Mouse (Mus musculus): ENCODE measurements around the gene Rps6ka3. TPM values are rescaled to one million over a fixed set of nuclear protein-coding genes. Genes with fewer than 3 reads are reported as not detected.

Rps6ka3 gene
- polyA plus RNA-seq, 1 experiment from 2014 or later = 7.0 TPM

GRCm38 (mm10) chrX:159255123-159255978, 45.2 kb downstream of the Rps6ka3 start:
- H3K27me3 ChIP-seq = no peaks in the 10 kb centered on the region
- peak overlapping the region; percentile 52 for H3K4me2 ChIP-seq
- H3K9me3 ChIP-seq = no peaks in the 10 kb centered on the region
- H3K36me3 ChIP-seq = no peaks in the 10 kb centered on the region
- peak overlapping the region; percentile 91 for H3K27ac ChIP-seq
- ATAC-seq (ENCODE audit: insufficient number of reproducible peaks, low FRiP score, low TSS enrichment, low read depth) = peak; percentile 97
- peak overlapping the region; percentile 56 for H3K9ac ChIP-seq
- no peaks in the 10 kb centered on the region for H3K4me1 ChIP-seq
- 18% methylated on average over 53 of the region's 71 CpGs for WGBS
- peak overlapping the region; percentile 61 for H3K4me3 ChIP-seq

- Histone ChIP-seq H3K4me1 (no peaks in the 10 kb centered on the region), H3K9me3 (no peaks in the 10 kb centered on the region), H3K27me3 (no peaks in the 10 kb centered on the region), H3K4me3 (peak overlapping the region; percentile 61), H3K27ac (peak overlapping the region; percentile 91), H3K9ac (peak overlapping the region; percentile 56), H3K36me3 (no peaks in the 10 kb centered on the region), H3K4me2 (peak overlapping the region; percentile 50)
- WGBS = 19% methylated on average over 39 of the region's 57 CpGs
- ATAC-seq (ENCODE audit: insufficient number of reproducible peaks, low FRiP score, low TSS enrichment, low read depth) = peak; percentile 41; the same call in 1 of the 2 replicates
Observed at GRCm38 (mm10) chrX:159256040-159256852, 46.1 kb downstream of the Rps6ka3 start.

GRCm38 (mm10) chrX:159256921-159257421, 46.9 kb downstream of the Rps6ka3 start:
- Histone ChIP-seq H3K4me3 (peak overlapping the region; percentile 61), H3K27me3 (no peaks in the 10 kb centered on the region), H3K4me2 (peak overlapping the region; percentile 50), H3K36me3 (no peaks in the 10 kb centered on the region), H3K9me3 (no peaks in the 10 kb centered on the region), H3K4me1 (no peaks in the 10 kb centered on the region), H3K9ac (peak overlapping the region; percentile 56; the same call in 1 of the 2 replicates), H3K27ac (peak overlapping the region; percentile 91)
- WGBS = 12% methylated on average over 20 of the region's 20 CpGs
- no peak for ATAC-seq (ENCODE audit: insufficient number of reproducible peaks, low FRiP score, low TSS enrichment, low read depth)

DNA sequence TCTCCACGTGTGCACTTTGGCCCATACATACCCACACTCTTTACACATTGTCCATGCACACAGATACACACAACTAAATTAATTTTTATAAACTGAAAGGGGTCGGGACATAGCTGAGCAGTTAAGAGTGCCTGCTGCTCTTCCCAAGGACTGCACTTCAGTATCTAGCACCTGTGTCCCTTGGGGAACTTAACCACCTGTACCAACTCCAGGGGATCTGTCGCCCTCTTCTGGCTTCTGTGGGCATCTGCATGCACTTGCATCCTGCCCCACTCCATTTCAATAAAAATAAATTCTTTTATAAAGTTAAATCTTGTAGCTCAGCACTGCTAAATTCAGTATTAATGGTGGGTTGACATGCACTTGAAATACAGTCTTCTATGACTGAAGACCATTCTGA, 54.6 kb downstream of the Rps6ka3 start:
- Histone ChIP-seq H3K4me3 (no peak overlapping the region), H3K9ac (no peak overlapping the region), H3K9me3 (no peaks in the 10 kb centered on the region), H3K4me1 (no peaks in the 10 kb centered on the region), H3K36me3 (no peaks in the 10 kb centered on the region), H3K27me3 (no peaks in the 10 kb centered on the region), H3K27ac (no peak overlapping the region), H3K4me2 (no peak overlapping the region)
- WGBS = 50% methylated on average over 3 of the region's 3 CpGs
- ATAC-seq (ENCODE audit: insufficient number of reproducible peaks, low FRiP score, low TSS enrichment, low read depth) = no peak

GRCm38 (mm10) chrX:159269072-159269471, 59.0 kb downstream of the Rps6ka3 start:
- Histone ChIP-seq H3K27ac (no peak overlapping the region), H3K4me3 (no peak overlapping the region), H3K9ac (no peak overlapping the region), H3K9me3 (no peaks in the 10 kb centered on the region), H3K36me3 (no peaks in the 10 kb centered on the region), H3K4me1 (no peaks in the 10 kb centered on the region), H3K4me2 (no peak overlapping the region), H3K27me3 (no peaks in the 10 kb centered on the region)
- ATAC-seq (ENCODE audit: insufficient number of reproducible peaks, low FRiP score, low TSS enrichment, low read depth) = no peak

DNA sequence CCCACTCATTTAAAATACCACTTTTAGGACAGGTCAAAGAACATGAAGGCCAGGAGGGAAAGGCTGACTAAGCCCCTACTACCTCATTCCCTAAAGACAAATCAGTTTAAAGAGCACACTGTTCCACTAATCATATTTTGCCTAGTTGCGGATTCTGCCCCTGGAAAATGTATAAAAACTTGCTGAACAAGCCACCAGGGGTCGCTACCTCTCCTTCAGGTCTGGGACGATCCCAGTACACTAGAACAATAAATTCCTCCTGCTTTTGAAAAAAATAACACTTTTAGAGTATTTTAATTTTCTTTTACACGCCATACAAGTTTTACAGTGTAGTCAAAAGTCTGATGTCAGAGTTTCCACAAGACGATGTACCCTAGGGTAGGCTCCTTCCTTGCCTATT, 76.7 kb downstream of the Rps6ka3 start:
- H3K27me3 ChIP-seq = no peaks in the 10 kb centered on the region
- H3K27ac ChIP-seq = no peak overlapping the region
- H3K4me3 ChIP-seq = no peak overlapping the region
- H3K9ac ChIP-seq = no peak overlapping the region
- no peaks in the 10 kb centered on the region for H3K4me1 ChIP-seq
- ATAC-seq (ENCODE audit: insufficient number of reproducible peaks, low FRiP score, low TSS enrichment, low read depth) = no peak
- H3K36me3 ChIP-seq = no peaks in the 10 kb centered on the region
- no peak overlapping the region for H3K4me2 ChIP-seq
- WGBS = 63% methylated on average over 5 of the region's 5 CpGs
- no peaks in the 10 kb centered on the region for H3K9me3 ChIP-seq

- ATAC-seq (ENCODE audit: insufficient number of reproducible peaks, low FRiP score, low TSS enrichment, low read depth) = no peak
- Histone ChIP-seq H3K9me3 (no peaks in the 10 kb centered on the region), H3K4me2 (no peak overlapping the region), H3K36me3 (no peaks in the 10 kb centered on the region), H3K27ac (no peak overlapping the region), H3K9ac (no peak overlapping the region), H3K27me3 (no peaks in the 10 kb centered on the region), H3K4me3 (no peak overlapping the region), H3K4me1 (no peaks in the 10 kb centered on the region)
- WGBS = 96% methylated on average over 1 of the region's 1 CpGs
Observed at GRCm38 (mm10) chrX:159295879-159296278, 85.8 kb downstream of the Rps6ka3 start.

DNA sequence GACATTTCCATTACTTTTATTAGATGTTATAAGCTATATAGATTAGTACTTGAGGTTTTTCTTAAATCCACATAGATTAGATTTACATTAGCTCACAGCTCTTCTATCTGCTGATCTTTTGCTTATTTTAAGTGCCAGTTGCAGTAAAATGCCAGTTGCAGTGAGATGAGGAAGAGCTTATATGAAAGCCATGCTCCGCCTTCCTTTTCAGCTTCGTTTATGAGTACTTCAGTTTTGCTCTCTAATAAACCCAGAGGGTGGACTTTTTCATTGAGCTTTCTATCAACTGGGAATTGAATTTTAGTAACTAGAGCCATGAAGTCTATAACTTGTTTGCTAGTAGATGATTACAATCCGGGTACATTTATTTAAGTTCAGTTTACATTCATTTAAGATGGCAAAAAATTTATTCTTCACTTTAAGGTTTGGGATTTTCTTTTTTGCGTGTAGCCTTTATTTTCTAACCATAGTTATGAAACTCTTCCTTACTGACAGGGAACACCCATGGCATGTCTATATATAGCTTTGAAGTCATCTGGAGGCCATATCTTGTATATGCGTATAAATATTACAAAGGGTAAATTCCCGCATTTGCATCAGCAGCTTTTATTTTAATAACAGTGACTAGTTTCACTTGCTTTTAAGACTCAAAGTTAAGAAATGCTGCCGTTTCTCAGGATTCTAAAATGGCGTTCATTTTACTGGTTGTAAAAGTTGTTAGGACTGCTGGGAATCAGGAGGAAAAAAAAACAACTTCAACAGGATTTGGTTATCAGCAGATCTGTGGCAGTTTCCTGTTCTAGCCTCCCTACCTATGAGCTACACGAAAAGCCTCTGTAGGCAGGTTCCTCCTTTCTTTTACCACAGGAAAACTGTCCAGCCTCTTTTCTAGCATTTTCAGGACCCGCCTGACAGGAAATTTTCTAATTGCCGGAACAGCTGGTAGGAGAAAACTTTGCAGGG, 92.5 kb downstream of the Rps6ka3 start:
- Histone ChIP-seq H3K4me1 (no peaks in the 10 kb centered on the region), H3K9me3 (no peaks in the 10 kb centered on the region), H3K4me3 (no peak overlapping the region), H3K9ac (no peak overlapping the region), H3K36me3 (no peaks in the 10 kb centered on the region), H3K27ac (no peak overlapping the region), H3K27me3 (no peaks in the 10 kb centered on the region), H3K4me2 (no peak overlapping the region)
- WGBS = 57% methylated on average over 11 of the region's 11 CpGs
- ATAC-seq (ENCODE audit: insufficient number of reproducible peaks, low FRiP score, low TSS enrichment, low read depth) = no peak

GRCm38 (mm10) chrX:159315293-159315692, 105.2 kb downstream of the Rps6ka3 start:
- no peaks in the 10 kb centered on the region for H3K9me3 ChIP-seq
- 76% methylated on average over 7 of the region's 7 CpGs for WGBS
- no peak overlapping the region for H3K4me2 ChIP-seq
- no peaks in the 10 kb centered on the region for H3K4me1 ChIP-seq
- no peak overlapping the region for H3K4me3 ChIP-seq
- H3K9ac ChIP-seq = no peak overlapping the region
- no peak overlapping the region for H3K27ac ChIP-seq
- no peak for ATAC-seq (ENCODE audit: insufficient number of reproducible peaks, low FRiP score, low TSS enrichment, low read depth)
- H3K36me3 ChIP-seq = no peaks in the 10 kb centered on the region
- no peaks in the 10 kb centered on the region; the same call in 1 of the 2 replicates for H3K27me3 ChIP-seq

DNA sequence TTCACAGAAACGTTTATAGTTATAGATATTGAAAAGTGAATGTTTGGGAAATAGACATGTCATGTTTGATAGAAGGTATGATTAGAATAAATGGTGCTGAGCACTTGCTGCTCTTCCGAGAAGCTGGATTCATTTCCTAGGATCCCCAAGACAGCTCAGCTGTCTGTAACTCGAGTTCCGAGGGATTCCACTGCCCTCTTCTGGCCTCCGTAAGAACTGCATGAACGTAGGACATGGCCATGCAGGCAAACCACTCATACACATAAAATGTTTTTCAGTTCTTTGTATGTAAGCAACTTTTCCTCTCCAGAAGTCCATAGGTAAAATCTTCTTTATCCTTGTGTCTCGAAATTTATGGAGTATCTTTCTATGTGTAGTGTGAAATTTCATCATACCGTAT, 111.2 kb downstream of the Rps6ka3 start:
- no peak overlapping the region for H3K9ac ChIP-seq
- no peaks in the 10 kb centered on the region for H3K9me3 ChIP-seq
- no peak overlapping the region for H3K4me2 ChIP-seq
- H3K4me3 ChIP-seq = no peak overlapping the region
- H3K27me3 ChIP-seq = no peaks in the 10 kb centered on the region
- H3K27ac ChIP-seq = no peak overlapping the region
- WGBS = 28% methylated on average over 8 of the region's 8 CpGs
- no peaks in the 10 kb centered on the region for H3K36me3 ChIP-seq
- no peaks in the 10 kb centered on the region for H3K4me1 ChIP-seq
- no peak for ATAC-seq (ENCODE audit: insufficient number of reproducible peaks, low FRiP score, low TSS enrichment, low read depth)

DNA sequence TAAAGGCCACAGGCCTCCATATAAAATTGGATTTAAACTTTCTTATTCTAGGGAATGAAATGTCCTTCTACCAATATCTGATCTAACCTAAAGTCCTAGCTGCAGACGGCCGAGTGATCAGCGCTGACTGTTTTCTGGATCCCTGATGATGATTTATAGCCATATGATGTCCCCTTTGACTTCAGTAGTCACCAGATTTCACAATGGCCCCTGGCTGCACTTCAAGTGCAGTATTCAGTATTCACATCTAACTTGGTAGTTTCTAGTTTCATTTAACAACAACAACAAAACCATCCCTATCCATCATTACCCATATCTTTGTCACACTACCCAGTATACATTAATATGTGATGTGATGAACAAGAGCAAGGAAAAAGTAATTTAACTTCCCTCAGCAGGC, 154.4 kb downstream of the Rps6ka3 start:
- ATAC-seq (ENCODE audit: insufficient number of reproducible peaks, low FRiP score, low TSS enrichment, low read depth) = no peak
- no peaks in the 10 kb centered on the region for H3K27me3 ChIP-seq
- 79% methylated on average over 3 of the region's 3 CpGs for WGBS

More for the DNA sequence above, 154.4 kb downstream of the Rps6ka3 start:
- Histone ChIP-seq H3K4me2 (no peak overlapping the region), H3K9ac (no peak overlapping the region), H3K36me3 (peaks cover 9% of the 10 kb centered on the region; the same call in 1 of the 2 replicates), H3K9me3 (no peaks in the 10 kb centered on the region), H3K4me1 (no peaks in the 10 kb centered on the region), H3K4me3 (no peak overlapping the region), H3K27ac (no peak overlapping the region)

All from limb, embryonic 15.5 days (tissue).